Mouse (Mus musculus) hematopoietic stem cell, adult 5-6 weeks (primary cell): ENCODE measurements around the gene Ppp1cc. TPM values are rescaled to one million over a fixed set of nuclear protein-coding genes. Genes with fewer than 3 reads are reported as not detected.

Experiments used
- ATAC-seq, 2 experiments: fragments of 125-278 bp in 1 of 2; replicated peaks in 1 of 2; 2 replicates each; pipeline ENCODE4 v1.8.0; 2016 to 2017; ENCODE audit warnings: inconsistent platforms in 2 of 2, mild to moderate bottlenecking in 2 of 2, moderate number of reproducible peaks in 2 of 2, low read depth in 1 of 2, moderate TSS enrichment in 1 of 2; ENCODE audit not compliant: low FRiP score in 2 of 2, poor library complexity in 2 of 2, severe bottlenecking in 2 of 2, insufficient read depth in 1 of 2, low TSS enrichment in 1 of 2
- total RNA-seq: library from RNA; stranded (forward); fragments of 172-1452, 232-1000 nt; gene quantifications from 2 replicates; pipeline ENCODE4 v1.2.3, GENCODE M21; 2017

The Ppp1cc gene
- total RNA-seq, 1 experiment from 2014 or later, result 202 TPM

DNA sequence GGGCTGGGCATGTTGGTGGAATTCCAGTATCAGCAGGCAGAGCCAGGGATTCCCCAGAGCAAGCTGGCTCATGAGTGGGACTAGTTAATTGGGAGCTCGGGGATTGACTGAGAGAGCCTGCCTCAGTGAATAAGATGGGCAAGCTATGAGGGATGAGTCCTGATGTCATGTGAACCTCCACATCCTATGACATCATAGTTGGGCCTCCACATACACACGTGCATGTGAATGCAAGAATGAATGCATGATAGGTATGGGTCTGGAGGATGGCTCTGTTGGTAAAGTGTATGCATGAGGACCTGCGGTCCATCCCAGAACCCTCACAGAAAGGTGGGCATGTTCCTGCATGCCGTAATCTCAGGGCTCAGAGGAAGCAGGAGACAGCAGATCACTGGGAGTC is 63.0 kb downstream of the Ppp1cc start:
- ATAC-seq, result no peak

DNA sequence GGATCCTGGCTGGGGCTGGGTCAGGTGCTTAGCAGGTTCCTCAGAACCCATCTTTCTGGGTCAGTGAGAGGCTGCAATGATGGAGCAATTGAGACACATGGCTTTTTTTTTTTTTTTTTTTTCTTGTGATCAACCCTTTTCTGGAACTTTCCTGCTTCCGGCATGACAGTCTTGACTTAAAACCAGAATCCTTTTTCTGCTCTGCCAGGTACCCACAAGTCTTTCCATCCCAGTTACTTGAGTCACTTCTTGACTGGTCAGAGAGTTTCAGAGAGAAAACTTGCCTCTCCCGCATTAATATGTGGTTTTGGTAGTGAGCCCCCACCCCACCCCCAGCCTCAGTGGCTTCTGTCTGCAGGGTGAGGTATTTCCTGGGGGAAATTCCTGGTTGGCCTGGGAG is 66.2 kb downstream of the Ppp1cc start:
- no peak for ATAC-seq

Other genes starting within 250 kb of the Ppp1cc start
- not detected in 2 replicates for gene Cux2, start 108.2 kb upstream of the Ppp1cc start, total RNA-seq
- gene Myl2, start 57.3 kb upstream of the Ppp1cc start, total RNA-seq, result 3.9 TPM in 1 of 2 replicates, not detected in the other
- 0.20 and 1.0 TPM in 2 replicates for gene Ccdc63, start 17.5 kb upstream of the Ppp1cc start, total RNA-seq
- gene Hvcn1, start 48.5 kb downstream of the Ppp1cc start, total RNA-seq, result 9.6 and 26.1 TPM in 2 replicates
- 7.1 and 12.2 TPM in 2 replicates for gene Tctn1, start 106.2 kb downstream of the Ppp1cc start, total RNA-seq
- gene Pptc7, start 126.1 kb downstream of the Ppp1cc start, total RNA-seq, result 18.0 and 20.8 TPM in 2 replicates
- gene Rad9b, start 196.0 kb downstream of the Ppp1cc start, total RNA-seq, result 14.4 and 24.3 TPM in 2 replicates
- gene Vps29, start 196.1 kb downstream of the Ppp1cc start, total RNA-seq, result 57.3 and 63.2 TPM in 2 replicates
- 36.6 and 50.0 TPM in 2 replicates for gene Gpn3, start 213.6 kb downstream of the Ppp1cc start, total RNA-seq
- gene Fam216a, start 214.1 kb downstream of the Ppp1cc start, total RNA-seq, result 45.0 and 52.0 TPM in 2 replicates
- gene Arpc3, start 233.6 kb downstream of the Ppp1cc start, total RNA-seq, result 691 and 855 TPM in 2 replicates